Mouse (Mus musculus): ENCODE results near the gene Ptprd.

Ptprd gene

GRCm38 (mm10) chr4:78211529-78212494 lies at the start of gene Ptprd:
Gene Ptprd (minus strand): TSS chr4:78211961.
- peak; percentile 52 for DNase-seq (ENCODE audit: low read depth, low spot score)

- DNase-seq (ENCODE audit: low read depth, low spot score) = no peak
Observed at GRCm38 (mm10) chr4:78235820-78236219, 24.1 kb upstream of the Ptprd start.

- no peak for DNase-seq (ENCODE audit: low read depth, low spot score)
Observed at GRCm38 (mm10) chr4:78235316-78235715, 23.6 kb upstream of the Ptprd start.

GRCm38 (mm10) chr4:78234681-78235080 lies 22.9 kb upstream of the Ptprd start:
- DNase-seq (ENCODE audit: low read depth, low spot score) = no peak

- no peak for DNase-seq (ENCODE audit: low read depth, low spot score)
Observed at GRCm38 (mm10) chr4:78213949-78214348, 2.2 kb upstream of the Ptprd start.

GRCm38 (mm10) chr4:78212941-78213340 lies 1.2 kb upstream of the Ptprd start:
- DNase-seq (ENCODE audit: low read depth, low spot score) = no peak

GRCm38 (mm10) chr4:78210878-78211528 lies 758 bp downstream of the Ptprd start:
- no peak for DNase-seq (ENCODE audit: low read depth, low spot score)

GRCm38 (mm10) chr4:78205018-78205417 lies 6.7 kb downstream of the Ptprd start:
- DNase-seq (ENCODE audit: low read depth, low spot score) = no peak

- no peak for DNase-seq (ENCODE audit: low read depth, low spot score)
Observed at GRCm38 (mm10) chr4:78168447-78168846, 43.3 kb downstream of the Ptprd start.

GRCm38 (mm10) chr4:78160451-78160850 lies 51.3 kb downstream of the Ptprd start:
- DNase-seq (ENCODE audit: low read depth, low spot score) = no peak

GRCm38 (mm10) chr4:78150561-78150960 lies 61.2 kb downstream of the Ptprd start:
- no peak for DNase-seq (ENCODE audit: low read depth, low spot score)

- no peak for DNase-seq (ENCODE audit: low read depth, low spot score)
Observed at GRCm38 (mm10) chr4:78142767-78143148, 69.0 kb downstream of the Ptprd start.

GRCm38 (mm10) chr4:78142088-78142766 lies 69.5 kb downstream of the Ptprd start:
- DNase-seq (ENCODE audit: low read depth, low spot score) = no peak

- DNase-seq (ENCODE audit: low read depth, low spot score) = no peak
Observed at GRCm38 (mm10) chr4:78110898-78111297, 100.9 kb downstream of the Ptprd start.

- no peak for DNase-seq (ENCODE audit: low read depth, low spot score)
Observed at GRCm38 (mm10) chr4:78097526-78097925, 114.2 kb downstream of the Ptprd start.

- DNase-seq (ENCODE audit: low read depth, low spot score) = no peak
Observed at GRCm38 (mm10) chr4:78082744-78083143, 129.0 kb downstream of the Ptprd start.

GRCm38 (mm10) chr4:78077499-78077898 lies 134.3 kb downstream of the Ptprd start:
- no peak for DNase-seq (ENCODE audit: low read depth, low spot score)

GRCm38 (mm10) chr4:78077087-78077486 lies 134.7 kb downstream of the Ptprd start:
- no peak for DNase-seq (ENCODE audit: low read depth, low spot score)

GRCm38 (mm10) chr4:78038401-78038800 lies 173.4 kb downstream of the Ptprd start:
- no peak for DNase-seq (ENCODE audit: low read depth, low spot score)

GRCm38 (mm10) chr4:78002065-78002464 lies 209.7 kb downstream of the Ptprd start:
- no peak for DNase-seq (ENCODE audit: low read depth, low spot score)

- DNase-seq (ENCODE audit: low read depth, low spot score) = no peak
Observed at GRCm38 (mm10) chr4:77992709-77993108, 219.1 kb downstream of the Ptprd start.

- DNase-seq (ENCODE audit: low read depth, low spot score) = no peak
Observed at GRCm38 (mm10) chr4:77982094-77982493, 229.7 kb downstream of the Ptprd start.

Measured in retina, postnatal 7 days (tissue).